Mouse (Mus musculus) stomach, embryonic 14.5 days (tissue): ENCODE measurements around the gene Lta. TPM values are rescaled to one million over a fixed set of nuclear protein-coding genes. Genes with fewer than 3 reads are reported as not detected.
A peak's percentile ranks its signal among the peaks of the same experiment; 100 is the strongest.

Experiments used
- ATAC-seq: fragments of 200-750 bp; cut with Nextera tagmentation; 2 replicates; pipeline ENCODE4 v1.8.0; 2017; ENCODE audit warnings: low read depth, moderate TSS enrichment; ENCODE audit not compliant: insufficient number of reproducible peaks, insufficient read depth, low FRiP score
- H3K27ac ChIP-seq: fragments of 300-500 bp; sonication (generic); 2 replicates; pipeline ENCODE4 v1.5.1; 2014; ENCODE audit warnings: mild to moderate bottlenecking, low read length, moderate library complexity, mixed read lengths
- H3K27me3 ChIP-seq: fragments of 300-500 bp; sonication (generic); 2 replicates; pipeline ENCODE4 v1.6.1; 2014; ENCODE audit warnings: low read length, control low read depth, mixed read lengths; ENCODE audit not compliant: control insufficient read depth, insufficient read depth
- H3K36me3 ChIP-seq: fragments of 300-500 bp; sonication (generic); 2 replicates; pipeline ENCODE4 v1.6.1; 2014; ENCODE audit warnings: mild to moderate bottlenecking, control low read depth, low read length, moderate library complexity, mixed read lengths; ENCODE audit not compliant: control insufficient read depth, insufficient read depth
- H3K4me1 ChIP-seq: fragments of 300-500 bp; sonication (generic); 2 replicates; pipeline ENCODE4 v1.6.1; 2014; ENCODE audit warnings: low read length, control low read depth, mixed read lengths; ENCODE audit not compliant: control insufficient read depth, insufficient read depth
- H3K4me2 ChIP-seq: fragments of 300-500 bp; sonication (generic); replicated peaks from 2 replicates; pipeline ENCODE4 v1.6.1; 2014; ENCODE audit warnings: low read depth, low read length, control low read depth
- H3K4me3 ChIP-seq: fragments of 300-500 bp; sonication (generic); 2 replicates; pipeline ENCODE4 v1.5.1; 2014; ENCODE audit warnings: low read depth, low read length, control low read depth
- H3K9ac ChIP-seq: fragments of 300-500 bp; sonication (generic); replicated peaks from 2 replicates; pipeline ENCODE4 v1.6.1; 2014; ENCODE audit warnings: low read depth, mild to moderate bottlenecking, control low read depth, low read length, moderate library complexity, mixed read lengths
- H3K9me3 ChIP-seq: fragments of 300-500 bp; sonication (generic); 2 replicates; pipeline ENCODE4 v1.6.1; 2016; ENCODE audit warnings: low read depth, low read length, control low read depth; ENCODE audit not compliant: control insufficient read depth
- WGBS: fragments of 180-500 bp; shearing (Covaris S2); extraction: QIAGEN DNeasy Blood & Tissue Kit; methylation state at CpG from one replicate; pipeline ENCODE4 v1.1.7; 2014; 5-methylcytosine and 5-hydroxymethylcytosine counted together
- polyA plus RNA-seq: library from polyadenylated mRNA; unstranded; fragments of >200 nt; fragmentation: Nextera tagmentation; extraction: Ambion mirVana; gene quantifications from 2 replicates; pipeline ENCODE4 v1.2.1, GENCODE M21; 2014

Lta gene
- polyA plus RNA-seq, 1 experiment from 2014 or later: 0.59 TPM

DNA sequence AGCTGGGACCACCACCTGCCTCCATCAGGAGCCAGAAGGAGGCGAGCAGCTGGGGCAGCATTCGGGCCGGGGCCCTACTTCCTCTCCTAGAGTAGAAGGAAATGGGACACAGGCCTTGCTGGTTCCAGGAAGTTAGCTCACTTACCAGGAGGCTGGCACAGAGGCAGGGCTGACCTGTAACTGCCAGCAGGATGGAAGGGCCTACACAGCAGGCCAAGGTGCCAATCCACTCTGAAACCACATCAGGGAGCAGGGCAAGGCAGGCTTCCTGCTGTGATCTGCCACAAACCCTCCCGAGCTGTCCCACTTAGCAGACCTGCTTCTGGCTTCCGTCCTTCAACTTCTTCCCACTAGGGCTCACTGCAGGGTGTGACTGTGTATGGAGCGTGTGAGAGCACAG, 17.1 kb upstream of the Lta start:
- Histone ChIP-seq H3K9me3 (no peaks in the 10 kb centered on the region), H3K4me3 (no peak overlapping the region), H3K36me3 (peaks cover 8% of the 10 kb centered on the region), H3K27ac (peak overlapping the region; percentile 48; the same call in 1 of the 2 replicates), H3K4me1 (peaks cover 3% of the 10 kb centered on the region; the same call in 1 of the 2 replicates), H3K9ac (no peak overlapping the region), H3K4me2 (no peak overlapping the region), H3K27me3 (no peaks in the 10 kb centered on the region)
- 61% methylated on average over 6 of the region's 6 CpGs for WGBS
- ATAC-seq: no peak

DNA sequence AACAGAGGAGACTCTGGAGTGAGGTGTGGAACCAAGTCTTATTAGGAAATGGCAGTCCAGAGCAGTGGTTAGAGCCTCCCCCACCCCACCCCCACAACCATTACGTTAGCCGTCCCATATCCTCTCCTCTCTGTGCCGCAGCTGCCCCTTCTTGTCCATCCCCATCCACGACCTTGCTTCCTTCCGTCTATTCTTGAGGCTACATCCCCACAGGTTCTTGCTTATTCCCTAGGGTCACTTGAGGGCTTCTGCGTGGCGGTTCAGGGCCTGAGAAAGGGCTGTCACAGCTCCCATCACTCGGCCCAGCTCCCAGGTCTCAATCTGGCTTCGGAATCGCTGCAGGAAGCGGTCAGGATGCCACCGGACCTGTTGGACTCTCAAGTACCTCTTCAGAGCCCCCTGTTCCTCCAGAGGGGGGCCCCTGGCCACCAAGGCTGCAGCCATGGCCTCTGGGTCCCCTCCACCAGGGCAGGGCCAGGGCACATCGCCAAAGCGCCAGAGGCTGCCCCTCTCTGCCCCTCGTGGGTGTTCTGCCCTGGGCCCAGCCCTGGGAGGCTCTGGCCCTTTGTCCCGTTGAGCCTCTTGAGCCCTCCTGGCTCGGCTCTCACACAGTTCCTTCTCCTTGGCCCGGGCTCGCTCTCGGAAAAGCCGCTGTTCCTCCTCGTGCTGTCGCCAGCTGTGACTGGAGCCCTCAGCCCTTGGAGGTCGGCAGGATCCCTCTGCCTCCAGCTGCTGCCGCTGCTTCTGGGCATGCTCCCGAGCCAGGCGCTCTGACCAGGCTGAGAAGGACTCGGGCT, 15.2 kb upstream of the Lta start, which contains the start of gene Gm16181:
Gm16181 (plus strand) TSS at position 679 of the 797 bp plus-strand sequence.
- no peaks in the 10 kb centered on the region for H3K27me3 ChIP-seq
- no peaks in the 10 kb centered on the region for H3K9me3 ChIP-seq
- peaks cover 7% of the 10 kb centered on the region for H3K36me3 ChIP-seq
- WGBS: 73% methylated on average over 28 of the region's 28 CpGs
- H3K27ac ChIP-seq: peak within 1 kb of the TSS; percentile 64; the same call in 1 of the 2 replicates
- no peak within 1 kb of the TSS for H3K9ac ChIP-seq
- peaks cover 3% of the 10 kb centered on the region; the same call in 1 of the 2 replicates for H3K4me1 ChIP-seq
- H3K4me2 ChIP-seq: no peak within 1 kb of the TSS
- ATAC-seq: 0 out of 2 replicates have a peak, but pooled peaks have one; percentile 54
- no peak within 1 kb of the TSS for H3K4me3 ChIP-seq

DNA sequence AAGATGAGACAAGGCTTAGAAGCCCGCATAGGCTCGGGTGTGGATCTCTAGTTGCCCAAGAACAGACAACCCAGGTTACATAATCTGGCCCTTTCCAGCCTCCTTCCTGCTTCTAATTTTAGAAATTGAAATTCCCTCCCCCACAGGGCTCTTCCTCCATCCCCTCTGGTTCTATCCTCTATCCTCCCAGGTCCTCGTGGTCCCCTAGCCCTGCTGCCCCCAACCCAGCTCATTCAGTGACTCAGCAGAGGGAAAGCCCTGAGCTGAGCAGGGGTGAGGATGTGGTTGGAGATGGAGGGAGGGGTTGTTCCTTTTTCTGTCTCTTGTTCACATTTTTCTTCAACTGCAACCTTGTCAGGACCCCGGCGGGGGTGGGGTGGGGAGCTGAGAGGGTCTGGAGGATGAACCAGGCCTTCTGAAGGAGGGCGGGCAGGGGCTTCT, 14.5 kb upstream of the Lta start:
- Histone ChIP-seq H3K27me3 (no peaks in the 10 kb centered on the region), H3K9me3 (no peaks in the 10 kb centered on the region), H3K9ac (no peak overlapping the region), H3K4me3 (no peak overlapping the region), H3K4me2 (no peak overlapping the region), H3K36me3 (peaks cover 4% of the 10 kb centered on the region), H3K4me1 (peaks cover 3% of the 10 kb centered on the region; the same call in 1 of the 2 replicates), H3K27ac (no peak overlapping the region; the same call in 1 of the 2 replicates)
- no peak for ATAC-seq
- WGBS: 71% methylated on average over 6 of the region's 6 CpGs

DNA sequence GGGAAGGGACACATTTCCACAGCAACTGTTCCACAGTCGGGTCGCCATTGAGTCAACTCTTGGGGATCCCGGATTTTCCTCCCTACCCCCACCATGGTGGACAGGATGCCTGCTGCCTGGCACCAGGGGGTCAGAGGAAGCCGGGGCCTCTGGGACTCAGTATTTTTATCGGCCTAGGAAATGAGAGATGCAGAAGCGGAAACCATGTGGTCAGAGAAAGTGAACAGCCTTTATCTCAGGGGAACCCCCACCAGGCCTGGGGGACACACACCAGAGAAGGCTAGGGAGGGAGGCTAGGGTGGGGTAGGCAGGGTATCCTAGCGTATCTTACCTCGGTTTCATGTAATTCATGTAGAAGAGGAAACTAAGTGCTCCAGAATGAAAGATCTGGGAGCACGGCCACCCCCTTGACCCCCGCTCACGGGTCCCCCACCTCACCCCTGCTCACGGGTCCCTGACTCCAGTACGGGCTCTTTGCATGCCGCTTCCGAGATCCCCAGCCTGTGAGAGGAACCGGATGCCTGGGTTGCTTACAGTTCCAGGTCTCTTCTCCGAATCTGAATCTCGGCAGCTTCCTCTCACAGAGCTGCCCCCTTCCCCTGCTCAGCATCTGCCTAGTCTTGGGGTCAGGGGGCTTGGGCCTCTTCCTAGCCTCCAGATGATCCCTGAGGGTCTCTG, 13.5 kb upstream of the Lta start:
- no peak for ATAC-seq
- 77% methylated on average over 18 of the region's 18 CpGs for WGBS
- H3K9me3 ChIP-seq: no peaks in the 10 kb centered on the region
- no peak overlapping the region for H3K4me2 ChIP-seq
- H3K27me3 ChIP-seq: no peaks in the 10 kb centered on the region
- no peak overlapping the region for H3K4me3 ChIP-seq
- peak overlapping the region; percentile 58; the same call in 1 of the 2 replicates for H3K27ac ChIP-seq
- peaks cover 3% of the 10 kb centered on the region; the same call in 1 of the 2 replicates for H3K4me1 ChIP-seq
- H3K36me3 ChIP-seq: peaks cover 4% of the 10 kb centered on the region
- H3K9ac ChIP-seq: no peak overlapping the region

DNA sequence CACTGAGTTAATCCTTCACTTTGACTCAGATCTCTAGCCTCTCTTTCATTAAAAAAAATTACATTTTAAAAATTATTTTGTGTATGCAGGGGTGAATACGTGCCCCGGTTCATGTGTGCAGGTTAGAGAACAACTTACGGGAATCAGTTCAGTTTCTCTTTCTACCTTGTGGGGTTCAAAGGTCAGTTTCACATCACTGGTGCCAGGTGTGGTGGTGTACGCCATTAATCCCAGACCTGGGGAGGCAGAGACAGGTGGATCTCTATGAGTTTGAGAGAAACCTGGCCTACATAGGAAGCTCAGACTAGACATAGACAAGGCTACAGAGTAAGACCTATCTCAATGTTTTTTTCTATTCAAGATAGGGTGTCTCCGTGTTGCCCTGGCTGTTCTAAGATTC, 7.9 kb upstream of the Lta start:
- H3K36me3 ChIP-seq: no peaks in the 10 kb centered on the region
- no peak overlapping the region for H3K4me3 ChIP-seq
- H3K9me3 ChIP-seq: no peaks in the 10 kb centered on the region
- 89% methylated on average over 5 of the region's 5 CpGs for WGBS
- no peak for ATAC-seq
- H3K4me2 ChIP-seq: no peak overlapping the region
- H3K9ac ChIP-seq: no peak overlapping the region
- H3K4me1 ChIP-seq: no peaks in the 10 kb centered on the region
- no peaks in the 10 kb centered on the region for H3K27me3 ChIP-seq
- no peak overlapping the region for H3K27ac ChIP-seq

DNA sequence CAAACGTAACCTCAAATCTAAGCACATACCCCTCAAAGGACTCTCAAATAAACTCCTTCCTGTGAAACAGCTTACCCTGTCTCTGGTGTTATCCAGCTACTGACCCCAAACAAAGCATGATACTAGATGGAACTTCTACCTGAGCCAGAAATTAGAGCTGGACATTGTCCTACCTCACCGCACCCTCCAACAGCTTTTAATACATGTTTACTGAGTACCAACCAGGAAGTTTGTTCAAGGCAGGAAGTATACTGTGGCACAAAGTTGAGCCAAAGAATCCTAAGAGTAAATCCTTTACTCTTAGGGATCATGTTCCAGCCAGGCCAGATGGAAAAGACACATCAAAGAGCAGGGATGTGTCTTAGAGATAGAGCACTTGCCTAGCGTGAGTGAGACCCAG, 5.4 kb upstream of the Lta start:
- 56% methylated on average over 3 of the region's 3 CpGs for WGBS
- Histone ChIP-seq H3K9me3 (no peaks in the 10 kb centered on the region), H3K4me2 (no peak overlapping the region), H3K36me3 (no peaks in the 10 kb centered on the region), H3K4me1 (no peaks in the 10 kb centered on the region), H3K9ac (no peak overlapping the region), H3K27ac (no peak overlapping the region), H3K4me3 (no peak overlapping the region), H3K27me3 (no peaks in the 10 kb centered on the region)
- no peak for ATAC-seq

DNA sequence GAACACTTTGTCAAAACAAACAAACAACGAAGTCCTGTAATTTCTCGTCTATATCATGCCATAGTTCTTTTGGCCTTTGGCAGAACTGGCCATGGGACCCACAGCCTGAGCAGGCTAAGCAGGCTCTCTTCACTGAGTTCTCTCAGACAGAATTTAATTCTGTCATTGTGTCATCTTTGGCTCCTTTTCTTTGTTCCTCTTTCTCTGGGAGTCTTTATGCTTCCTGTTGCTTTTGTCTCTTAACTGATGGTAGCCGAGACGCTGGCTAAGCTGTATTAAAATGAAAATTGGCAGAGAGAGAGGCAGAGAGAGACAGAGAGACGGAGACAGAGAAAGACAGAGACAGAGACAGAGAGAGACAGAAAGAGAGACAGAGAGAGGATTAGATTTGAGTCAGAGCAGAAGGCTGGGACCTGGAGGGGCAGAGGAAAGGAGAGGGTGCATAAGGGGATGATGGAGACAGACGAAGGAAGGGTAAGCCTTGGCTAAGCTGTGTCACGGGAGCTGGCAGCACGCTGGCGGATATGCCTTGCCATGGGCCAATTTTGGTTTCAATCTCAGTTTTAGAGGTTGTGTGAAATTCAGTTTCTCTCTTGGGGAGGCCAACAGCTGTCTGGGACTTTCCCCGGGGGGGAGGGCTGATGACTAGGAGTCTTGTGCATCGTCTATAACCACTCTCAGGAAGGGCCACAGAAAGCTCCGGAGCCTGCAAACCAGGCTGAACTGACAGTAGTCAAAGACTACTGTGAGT, 4.8 kb upstream of the Lta start:
- H3K4me2 ChIP-seq: no peak overlapping the region
- no peak overlapping the region for H3K9ac ChIP-seq
- no peaks in the 10 kb centered on the region for H3K27me3 ChIP-seq
- H3K36me3 ChIP-seq: no peaks in the 10 kb centered on the region
- H3K27ac ChIP-seq: no peak overlapping the region
- no peaks in the 10 kb centered on the region for H3K9me3 ChIP-seq
- WGBS: 72% methylated on average over 12 of the region's 12 CpGs
- no peak for ATAC-seq
- H3K4me1 ChIP-seq: no peaks in the 10 kb centered on the region
- no peak overlapping the region for H3K4me3 ChIP-seq

DNA sequence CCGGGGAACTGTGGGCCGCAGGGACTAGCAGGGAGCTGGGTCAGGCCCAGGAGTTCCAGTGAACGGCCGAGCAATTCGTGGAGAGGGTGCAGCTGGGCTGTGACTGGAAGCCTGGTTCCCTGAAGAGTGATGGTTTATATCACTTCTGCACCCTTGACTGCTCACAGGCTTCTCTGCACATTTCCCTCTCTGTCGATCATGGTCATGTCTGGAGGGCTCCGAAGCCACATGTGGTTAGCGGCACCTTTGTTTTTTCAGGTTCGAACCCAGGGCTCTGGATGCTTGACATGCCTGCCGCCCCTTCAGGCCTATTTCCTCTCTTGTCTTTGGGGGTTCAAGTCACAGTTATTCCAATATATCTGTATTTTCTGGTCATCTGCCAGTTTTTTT, 224 bp upstream of the Lta start:
- Histone ChIP-seq H3K9me3 (no peaks in the 10 kb centered on the region), H3K27ac (no peak overlapping the region), H3K4me1 (no peaks in the 10 kb centered on the region), H3K4me2 (no peak overlapping the region), H3K36me3 (no peaks in the 10 kb centered on the region), H3K9ac (no peak overlapping the region), H3K4me3 (no peak overlapping the region), H3K27me3 (0 out of 2 replicates have a peak, but pooled peaks cover 5% of the 10 kb centered on the region)
- no peak for ATAC-seq
- WGBS: 52% methylated on average over 10 of the region's 10 CpGs
